Mouse (Mus musculus): ENCODE measurements around the gene Smagp.

- TF ChIP-seq CTCF (IDR thresholded peaks at IDR 0.05; ENCODE audit: low read depth), result no peak
- no peak for TF ChIP-seq EP300 (IDR thresholded peaks at IDR 0.05; ENCODE audit: low read depth)
Measured at GRCm38 (mm10) chr15:100627774-100628370, 8.9 kb downstream of the Smagp start.
